8 mouse cellular contexts compared by ENCODE assay signal in genomic region chr6:117900126-117901080, GRCm38 (mm10). TPM values are rescaled to one million over a fixed set of nuclear protein-coding genes. Genes with fewer than 3 reads are reported as not detected.
DNase-seq lines count a peak whose midpoint lies in the region; ATAC-seq and TF ChIP-seq lines count a peak whose summit lies in the region.

Hnrnpf (plus strand) TSS chr6:117900324.

- peak; percentile 93 for DNase-seq in CD4-positive helper T cell, adult 2 months (ENCODE audit: low read depth, low spot score)
- no peak for DNase-seq in G1E (ENCODE audit: low spot score)
- DNase-seq in heart, postnatal 14 days = no peak
- peak in 1 of 2 experiments; percentile 62 for DNase-seq in left cerebral cortex, postnatal 25 days (ENCODE audit: low spot score in 2 of 2)
- no peak for DNase-seq in cerebellum, adult 11-12 months
- no peak for DNase-seq in Muller cell, postnatal 12 days (ENCODE audit: inconsistent ontology term)

- peak; percentile 59 for ATAC-seq in G1E (ENCODE audit: extremely low read depth, insufficient number of reproducible peaks, low FRiP score, poor library complexity, severe bottlenecking)
- no peak for ATAC-seq in midbrain, embryonic 16.5 days

- intact Hi-C loops in heart, postnatal 14 days (cut with DNase I) = no loop called here
- intact Hi-C loops in left cerebral cortex, postnatal 25 days (cut with DNase I) = no loop called here

- H3K4me2 ChIP-seq in midbrain, embryonic 16.5 days (ENCODE audit: low read length) = no peak within 1 kb of the TSS

- WGBS in midbrain, embryonic 16.5 days = 85% methylated on average over 17 of the region's 17 CpGs

- no peak for TF ChIP-seq CTCF in G1E (IDR thresholded peaks at IDR 0.05; ENCODE audit: low read depth, low read length)

- peaks cover 50% of the 10 kb centered on the region for H3K4me1 ChIP-seq in G1E (ENCODE audit: insufficient read depth, low read depth, low read length)
- peaks cover 62% of the 10 kb centered on the region for H3K4me1 ChIP-seq in erythroblast, embryonic 14.5 days (ENCODE audit: control insufficient read depth)
- H3K4me1 ChIP-seq in midbrain, embryonic 16.5 days (ENCODE audit: control insufficient read depth, insufficient read depth, low read length) = peaks cover 1% of the 10 kb centered on the region

- no peaks in the 10 kb centered on the region for H3K9me3 ChIP-seq in G1E (replicated peaks)
- no peaks in the 10 kb centered on the region for H3K9me3 ChIP-seq in erythroblast, embryonic 14.5 days (ENCODE audit: control insufficient read depth, low read length)
- no peaks in the 10 kb centered on the region for H3K9me3 ChIP-seq in midbrain, embryonic 16.5 days (replicated peaks; ENCODE audit: control insufficient read depth, low read length, poor library complexity, severe bottlenecking)

- H3K4me3 ChIP-seq in G1E (ENCODE audit: low read depth, low read length) = no peak within 1 kb of the TSS
- peak within 1 kb of the TSS; percentile 45 for H3K4me3 ChIP-seq in erythroblast, embryonic 14.5 days (replicated peaks)
- no peak within 1 kb of the TSS for H3K4me3 ChIP-seq in midbrain, embryonic 16.5 days (ENCODE audit: low read depth, low read length)

- no peaks in the 10 kb centered on the region for H3K27me3 ChIP-seq in G1E (ENCODE audit: insufficient read depth, low read length)
- no peaks in the 10 kb centered on the region for H3K27me3 ChIP-seq in erythroblast, embryonic 14.5 days (ENCODE audit: control insufficient read depth)
- H3K27me3 ChIP-seq in midbrain, embryonic 16.5 days (ENCODE audit: control insufficient read depth, insufficient read depth, low read depth, low read length) = no peaks in the 10 kb centered on the region

- no peaks in the 10 kb centered on the region for H3K36me3 ChIP-seq in G1E (replicated peaks)
- H3K36me3 ChIP-seq in erythroblast, embryonic 14.5 days (ENCODE audit: control insufficient read depth) = no peaks in the 10 kb centered on the region; the same call in 1 of the 2 replicates
- H3K36me3 ChIP-seq in midbrain, embryonic 16.5 days (ENCODE audit: control insufficient read depth, insufficient read depth, low read length) = no peaks in the 10 kb centered on the region

- no peak within 1 kb of the TSS for H3K9ac ChIP-seq in midbrain, embryonic 16.5 days (ENCODE audit: low read depth, low read length)

- no peak within 1 kb of the TSS for H3K27ac ChIP-seq in midbrain, embryonic 16.5 days (ENCODE audit: low read length)

RNA-seq across cellular contexts. Expression of gene Hnrnpf, which starts in this region (rescaled TPM):
- total RNA-seq in G1E (2014; fragmentation: Nextera tagmentation) (483 and 552 TPM in 2 replicates), G1E (2017) (1,860 and 1,876 TPM in 2 replicates)
- 171 and 204 TPM in 2 replicates for polyA plus RNA-seq in G1E (2012)
- polyA plus RNA-seq in erythroblast, embryonic 14.5 days (2012) = 13.1 and 14.1 TPM in 2 replicates
- total RNA-seq in heart, postnatal 14 days (2021) = 100 to 1,000 TPM; 228 to 255 TPM
- 100 to 1,000 TPM; 121 to 132 TPM for total RNA-seq in left cerebral cortex, postnatal 25 days (2021)
- 226 and 237 TPM in 2 replicates for polyA plus RNA-seq in midbrain, embryonic 16.5 days (2015; fragmentation: Nextera tagmentation; extraction: Ambion mirVana)

Comparison
In these comparisons a context has a peak if more than half of its experiments do, and no peak if none do; other contexts are left out.
1. RNA of gene Hnrnpf (polyA plus RNA-seq): 226 to 237 TPM in midbrain, embryonic 16.5 days and 171 to 204 TPM in G1E; 13.1 to 14.1 TPM in erythroblast, embryonic 14.5 days; every median in the first group is over 10 times any median in the second.